Mouse (Mus musculus) cerebellum, adult 9-11 months (tissue): ENCODE data around the gene Cyp4f40.
"Not testable (repeated sequence)": the region's sequence is repeated elsewhere in the genome, so short reads cannot be mapped to it uniquely, and the experiment has no call there.

Experiments used
- DNase-seq: peaks from one replicate; pipeline ENCODE4 v3.0.0; 2022

Gene Cyp4f40

DNA sequence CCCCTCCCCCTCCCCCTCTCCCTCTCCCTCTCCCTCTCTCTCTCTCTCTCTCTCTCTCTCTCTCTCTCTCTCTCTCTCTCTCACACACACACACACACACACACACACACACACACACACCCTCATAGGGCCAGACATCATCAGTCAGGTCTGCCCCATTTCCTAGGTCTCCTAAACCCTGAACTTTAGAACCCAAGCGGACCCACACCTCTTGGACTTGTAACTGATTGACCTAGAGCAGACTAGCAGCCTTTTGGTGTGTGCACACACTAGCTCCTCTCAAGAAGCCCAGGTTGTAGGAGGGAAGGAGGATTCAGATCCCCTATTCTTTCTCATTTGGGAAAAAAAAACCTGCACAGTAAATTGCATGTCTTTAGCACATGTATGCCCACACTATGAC is 63.5 kb downstream of the Cyp4f40 start:
- DNase-seq, result not testable (repeated sequence)

DNA sequence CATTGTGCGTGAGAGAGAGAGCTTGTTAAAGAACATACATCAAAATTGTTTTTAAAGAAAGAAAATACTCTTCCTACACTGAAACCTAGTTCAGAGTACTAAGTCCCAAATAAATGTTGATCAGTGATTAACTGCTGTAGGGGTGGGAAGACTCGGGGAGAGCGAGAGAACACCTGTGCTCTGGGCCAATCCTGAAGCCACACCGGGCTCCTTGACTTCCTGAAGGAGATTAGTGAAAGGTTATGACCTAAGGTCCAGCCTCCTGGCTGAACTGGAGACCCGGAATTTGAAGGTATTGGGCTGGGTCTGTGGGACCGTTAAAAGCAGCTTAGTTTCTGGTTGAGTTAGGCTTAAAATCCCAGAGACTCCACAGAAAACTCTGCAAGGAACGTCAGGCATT is 64.1 kb downstream of the Cyp4f40 start:
- no peak for DNase-seq

DNA sequence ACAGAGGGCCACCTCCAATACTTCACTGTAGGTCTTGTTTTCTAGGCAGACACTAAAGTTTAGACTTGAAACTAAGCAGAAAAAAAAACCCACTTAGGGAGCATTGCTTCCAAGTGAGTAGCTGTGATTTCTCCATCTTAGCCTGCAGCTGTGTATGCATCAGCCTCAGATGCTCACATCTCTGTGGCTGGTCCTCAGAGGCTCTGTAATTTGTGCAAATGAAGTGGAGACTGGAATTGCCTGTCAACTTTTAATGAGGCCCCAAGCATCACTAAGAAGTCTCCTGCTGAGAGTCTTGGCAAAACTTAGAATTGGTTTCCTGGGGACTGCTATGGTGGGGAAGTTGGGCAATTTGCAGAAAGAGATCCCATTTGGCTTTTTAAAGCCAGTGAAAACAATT is 67.7 kb downstream of the Cyp4f40 start:
- DNase-seq, result not testable (repeated sequence)
